Mouse (Mus musculus): ENCODE measurements at regions not wholly inside any gene's neighbourhood (a gene's known extent, or its start where the extent isn't known, plus 50 kb on each side); places are given as distances from the start of the nearest gene placed in this dataset.

- no peak for TF ChIP-seq CTCF (IDR thresholded peaks at IDR 0.05)
- no peak for TF ChIP-seq EP300 (IDR thresholded peaks at IDR 0.05)
Observed at GRCm38 (mm10) chr12:109525613-109526012, 73.0 kb downstream of the Dlk1 start.

Data from lung, postnatal 0 days (tissue).